Mouse (Mus musculus): Measurements from ENCODE around the gene Kcp.

The Kcp gene

GRCm38 (mm10) chr6:29463388-29463787 lies 44.4 kb downstream of the Kcp start:
- no peak for DNase-seq (ENCODE audit: low spot score)

GRCm38 (mm10) chr6:29461502-29461901 lies 46.2 kb downstream of the Kcp start:
- DNase-seq (ENCODE audit: low spot score) = no peak

- DNase-seq (ENCODE audit: low spot score) = no peak
These were observed 57.1 kb downstream of the Kcp start for GRCm38 (mm10) chr6:29450667-29451066.

DNA sequence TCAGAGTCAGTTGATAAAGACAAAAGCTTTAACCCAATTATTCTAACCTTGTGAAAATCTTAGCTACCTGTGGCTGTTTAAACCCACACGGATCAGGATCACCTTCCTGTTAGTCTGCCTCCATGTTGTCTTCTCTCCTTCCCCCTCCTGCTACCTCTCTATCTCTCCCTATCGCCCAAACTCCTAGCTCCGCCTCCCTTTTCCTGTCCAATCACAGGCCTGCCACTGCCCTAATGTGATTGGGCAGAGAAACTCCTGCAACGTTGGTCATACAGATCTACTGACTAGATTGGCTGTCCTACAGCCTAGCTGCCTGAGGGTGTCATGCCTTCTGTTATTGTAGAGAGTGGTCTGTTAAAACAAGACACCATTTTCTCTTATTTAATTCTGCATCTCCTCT lies 57.9 kb downstream of the Kcp start:
- no peak for DNase-seq (ENCODE audit: low spot score)

DNA sequence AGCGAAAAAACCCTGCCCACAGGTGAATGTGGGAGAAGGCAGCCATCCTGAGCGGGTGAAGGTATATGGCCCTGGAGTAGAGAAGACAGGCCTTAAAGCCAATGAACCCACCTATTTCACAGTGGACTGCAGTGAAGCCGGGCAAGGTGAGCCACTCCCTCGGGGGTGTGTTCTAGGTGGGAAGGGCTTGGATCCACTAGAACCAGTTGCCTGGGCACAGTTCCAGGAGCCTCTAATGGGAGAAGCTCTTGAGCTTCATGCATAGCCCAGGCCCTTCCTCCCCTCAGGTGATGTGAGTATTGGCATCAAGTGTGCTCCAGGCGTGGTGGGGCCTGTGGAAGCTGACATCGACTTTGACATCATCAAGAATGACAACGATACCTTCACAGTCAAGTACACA lies 62.4 kb downstream of the Kcp start:
- no peak for DNase-seq (ENCODE audit: low spot score)

GRCm38 (mm10) chr6:29444773-29445172 lies 63.0 kb downstream of the Kcp start:
- DNase-seq (ENCODE audit: low spot score) = peak; percentile 48

- no peak for DNase-seq (ENCODE audit: low spot score)
These were observed 68.0 kb downstream of the Kcp start for GRCm38 (mm10) chr6:29439789-29440188.

DNA sequence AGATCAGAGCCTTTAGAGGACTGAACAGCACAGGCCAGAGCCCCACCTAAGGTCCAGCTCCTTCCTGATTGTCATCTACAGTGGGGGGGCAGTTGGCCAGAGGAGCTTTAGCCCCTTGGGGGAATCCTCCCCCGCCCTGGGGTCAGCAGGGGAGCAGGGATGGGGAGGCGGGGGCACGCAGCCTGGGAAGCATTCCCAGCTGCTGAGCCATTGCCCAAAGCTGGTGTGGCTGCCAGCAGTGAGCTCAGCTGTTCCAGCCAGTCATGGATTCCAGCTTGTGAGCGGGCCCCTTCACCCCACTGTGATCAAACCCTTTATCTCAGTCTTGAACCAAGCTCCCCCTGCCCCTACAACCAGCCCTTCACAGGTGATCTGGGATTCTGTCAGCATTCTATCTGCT lies 68.5 kb downstream of the Kcp start:
- DNase-seq (ENCODE audit: low spot score) = peak; percentile 51

DNA sequence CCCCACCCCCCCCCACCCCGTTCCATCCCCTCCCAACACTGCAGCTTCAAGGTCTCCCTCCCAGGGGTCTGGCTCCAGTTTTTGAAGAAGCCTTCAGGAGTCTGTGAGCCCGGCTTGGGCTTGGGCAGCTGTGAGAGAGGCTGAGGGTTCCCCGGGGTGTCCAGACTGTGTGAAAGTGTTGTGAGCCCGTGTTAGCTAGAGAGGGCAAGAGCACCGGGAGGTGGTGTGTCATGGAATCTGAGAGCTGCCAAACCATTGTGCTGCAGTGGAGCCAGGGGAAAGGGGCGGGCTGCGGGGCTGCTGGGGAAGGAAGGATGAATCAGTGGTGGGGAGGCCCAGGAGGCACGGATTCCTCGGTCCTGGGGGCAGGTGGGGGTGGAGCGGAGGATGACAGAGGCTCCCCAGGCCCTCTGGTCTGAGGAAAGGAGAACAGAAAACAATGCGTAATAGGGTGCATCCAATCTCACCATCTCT lies 71.3 kb downstream of the Kcp start:
- peak; percentile 67 for DNase-seq (ENCODE audit: low spot score)

GRCm38 (mm10) chr6:29435940-29436451 lies 71.8 kb downstream of the Kcp start:
- peak; percentile 33 for DNase-seq (ENCODE audit: low spot score)

DNA sequence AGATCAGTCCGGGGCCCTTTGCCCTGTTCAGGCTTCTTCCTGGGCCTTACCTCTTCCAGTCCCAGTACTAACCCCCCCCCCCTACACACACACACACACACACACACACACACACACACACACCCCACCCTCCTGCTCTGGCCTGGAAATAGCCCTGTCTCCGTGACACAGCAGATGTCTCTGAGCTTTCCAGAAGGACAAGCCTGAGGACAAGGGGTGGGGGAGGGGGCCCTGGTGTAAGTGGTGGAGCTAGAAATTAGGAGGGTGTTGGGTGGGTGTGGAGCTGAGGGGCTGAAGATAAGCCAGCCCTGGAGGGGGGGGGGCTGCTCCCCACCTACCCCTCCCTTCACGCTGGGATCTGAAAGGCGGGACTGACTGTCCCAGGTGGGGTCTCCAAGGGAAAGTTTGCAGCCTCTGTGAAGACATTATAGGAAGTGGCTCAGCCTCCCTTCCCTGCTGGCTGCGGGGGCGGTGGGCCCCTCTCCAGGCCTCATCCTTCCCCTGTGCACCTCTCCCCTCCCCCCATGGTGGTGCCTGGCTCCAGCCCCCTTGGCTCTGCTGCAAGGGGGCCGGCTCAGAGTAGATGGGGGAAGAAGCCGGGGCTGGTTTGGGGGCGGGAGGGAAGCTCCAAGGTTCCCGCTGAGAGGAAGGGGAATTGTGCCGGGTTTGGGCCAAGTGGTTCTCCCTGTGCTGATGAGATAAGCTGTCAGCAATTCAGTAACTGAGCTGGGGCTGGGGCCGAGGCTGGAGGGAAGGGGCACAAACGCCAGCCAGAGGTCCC lies 72.7 kb downstream of the Kcp start:
- DNase-seq (ENCODE audit: low spot score) = peak; percentile 36

GRCm38 (mm10) chr6:29433804-29434795 lies 73.7 kb downstream of the Kcp start:
- peak; percentile 69 for DNase-seq (ENCODE audit: low spot score)

DNA sequence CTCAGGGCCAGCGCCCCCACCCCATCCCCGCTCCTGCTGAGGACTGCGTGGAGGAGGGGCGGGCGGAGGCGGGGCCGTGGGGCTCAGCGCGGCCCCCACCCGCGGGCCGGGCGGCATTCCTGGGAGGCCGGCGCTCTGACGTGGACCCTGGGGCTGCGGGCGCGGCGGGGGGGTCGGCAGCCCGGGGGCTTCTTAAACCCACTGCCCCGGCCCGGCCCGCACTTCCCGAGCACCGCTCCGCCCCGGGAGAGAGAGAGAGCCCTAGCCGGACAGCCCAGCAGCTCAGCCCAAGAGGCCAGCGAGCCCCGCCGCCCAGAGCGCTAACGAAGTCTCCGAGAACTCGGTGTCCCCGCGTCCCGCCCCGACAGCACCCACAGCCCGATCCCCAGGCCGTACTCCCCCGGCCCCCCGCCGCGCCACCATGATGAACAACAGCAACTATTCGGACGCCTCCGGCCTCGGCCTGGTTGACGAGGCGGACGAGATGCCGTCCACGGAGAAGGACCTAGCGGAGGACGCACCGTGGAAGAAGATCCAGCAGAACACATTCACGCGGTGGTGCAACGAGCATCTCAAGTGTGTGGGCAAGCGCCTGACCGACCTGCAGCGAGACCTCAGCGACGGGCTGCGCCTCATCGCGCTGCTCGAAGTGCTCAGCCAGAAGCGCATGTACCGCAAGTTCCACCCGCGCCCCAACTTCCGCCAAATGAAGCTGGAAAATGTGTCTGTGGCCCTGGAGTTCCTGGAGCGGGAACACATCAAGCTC lies 74.5 kb downstream of the Kcp start, which contains the start of gene Flnc:
Flnc (plus strand) TSS at position 219 of the 766 bp plus-strand sequence.
- peak; percentile 40 for DNase-seq (ENCODE audit: low spot score)

DNA sequence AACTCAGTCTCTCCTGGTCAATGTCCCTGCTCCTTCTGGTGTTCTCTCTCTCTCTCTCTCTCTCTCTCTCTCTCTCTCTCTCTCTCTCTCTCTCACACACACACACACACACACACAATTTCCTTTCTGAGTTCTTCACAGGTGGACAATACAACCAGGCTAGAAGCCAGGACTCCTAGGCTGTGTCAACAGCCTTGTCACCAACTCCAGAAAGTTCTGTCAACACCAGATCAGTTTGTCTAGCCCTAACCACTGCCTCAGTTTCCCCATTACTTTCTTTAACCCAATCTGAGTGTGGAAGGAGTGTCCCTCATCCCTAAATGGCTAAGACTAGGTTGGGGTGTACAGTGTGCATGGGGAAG lies 75.1 kb downstream of the Kcp start:
- DNase-seq (ENCODE audit: low spot score) = peak; percentile 47

DNA sequence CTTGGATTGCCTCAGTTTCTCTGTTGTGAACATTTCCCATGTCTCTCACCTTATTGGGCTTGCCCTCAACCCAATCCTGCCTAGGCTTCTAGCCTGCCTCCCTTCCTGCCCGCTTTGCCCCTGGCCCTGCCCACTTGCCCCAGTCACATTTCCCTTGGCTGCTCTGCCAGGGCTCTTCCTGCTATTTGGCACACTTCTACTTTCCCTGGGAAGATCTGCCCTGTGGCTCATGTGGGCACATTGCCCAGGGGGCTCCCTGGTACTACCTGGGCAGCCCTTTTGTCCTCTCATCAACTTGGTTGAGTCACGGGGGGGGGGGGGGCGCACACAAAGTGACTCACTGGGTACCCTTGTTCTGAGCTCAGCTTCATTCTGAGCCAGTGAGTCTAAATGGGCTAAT lies 75.6 kb downstream of the Kcp start:
- peak; percentile 82 for DNase-seq (ENCODE audit: low spot score)

DNA sequence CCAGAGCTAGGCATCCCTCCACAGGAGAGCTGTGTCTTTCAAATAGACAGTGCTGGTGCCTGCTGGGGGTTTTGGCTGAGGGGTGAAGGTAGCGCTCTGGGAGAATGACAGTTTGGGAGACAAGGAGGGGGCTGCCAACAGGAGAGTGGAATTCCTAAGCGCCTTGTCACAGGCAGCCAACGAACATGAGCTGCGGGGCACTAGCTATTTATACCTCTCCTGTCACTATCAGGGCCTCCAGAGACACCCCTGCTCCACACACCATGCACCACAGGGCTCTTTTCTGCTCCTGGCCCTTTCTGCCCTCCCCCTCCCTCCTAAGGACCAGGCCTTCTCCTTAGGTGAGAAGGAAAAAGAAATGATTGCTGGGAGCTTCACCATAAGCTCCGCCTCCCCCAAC lies 76.3 kb downstream of the Kcp start:
- DNase-seq (ENCODE audit: low spot score) = peak; percentile 21

GRCm38 (mm10) chr6:29430681-29431420 lies 76.9 kb downstream of the Kcp start:
- peak; percentile 45 for DNase-seq (ENCODE audit: low spot score)

DNA sequence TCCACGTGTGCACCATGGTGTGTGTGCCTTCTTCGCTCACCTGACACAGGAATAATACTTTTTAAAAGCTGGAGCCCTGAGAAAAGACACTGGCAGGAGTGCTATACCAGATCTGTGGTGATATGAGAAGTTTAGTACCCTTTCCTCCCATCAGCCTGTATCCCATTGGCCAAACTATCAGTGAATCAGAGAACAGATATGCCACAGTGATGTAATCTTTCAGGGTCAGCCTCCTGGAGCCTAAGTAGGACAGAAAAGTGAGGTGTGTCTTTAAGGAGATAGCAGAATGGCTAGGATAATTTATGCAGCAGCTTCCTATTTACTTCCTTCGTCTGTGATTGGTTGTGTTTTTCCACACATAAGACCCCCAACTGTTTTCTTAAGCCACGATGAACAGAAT lies 79.6 kb downstream of the Kcp start:
- no peak for DNase-seq (ENCODE audit: low spot score)

GRCm38 (mm10) chr6:29426331-29426730 lies 81.4 kb downstream of the Kcp start:
- DNase-seq (ENCODE audit: low spot score) = no peak

- DNase-seq (ENCODE audit: low spot score) = no peak
These were observed 82.6 kb downstream of the Kcp start for GRCm38 (mm10) chr6:29425118-29425517.

Measured in adipocyte (in vitro differentiated cells).